Mouse (Mus musculus) liver, adult 2 months (tissue): Measurements from ENCODE around the gene Stoml2. TPM values are rescaled to one million over a fixed set of nuclear protein-coding genes. Genes with fewer than 3 reads are reported as not detected.
A peak's percentile ranks its signal among the peaks of the same experiment; 100 is the strongest.
"Not testable (repeated sequence)": the region's sequence is repeated elsewhere in the genome, so short reads cannot be mapped to it uniquely, and the experiment has no call there.

Experiments used
- DNase-seq: peaks from one replicate; pipeline ENCODE4 v3.0.0-alpha.2; 2011; ENCODE audit warnings: low read depth, low spot score; ENCODE audit errors: extremely low read depth
- H3K27ac ChIP-seq: fragments of 200-500 bp; replicated peaks from 2 replicates; pipeline ENCODE4 v1.5.1; 2012; ENCODE audit warnings: low read depth, mild to moderate bottlenecking, control low read depth, inconsistent platforms, low read length; ENCODE audit not compliant: insufficient read depth
- H3K27me3 ChIP-seq: fragments of 200-500 bp; 2 replicates; pipeline ENCODE4 v1.6.1; 2012; ENCODE audit warnings: mild to moderate bottlenecking, moderate library complexity, low read length, inconsistent platforms; ENCODE audit not compliant: control insufficient read depth, insufficient read depth
- H3K36me3 ChIP-seq: fragments of 200-500 bp; 2 replicates; pipeline ENCODE4 v1.6.1; 2012; ENCODE audit warnings: low read length, inconsistent platforms; ENCODE audit not compliant: control insufficient read depth, insufficient read depth
- H3K4me1 ChIP-seq: fragments of 200-500 bp; 2 replicates; pipeline ENCODE4 v1.6.1; 2011; ENCODE audit warnings: low read length; ENCODE audit not compliant: control insufficient read depth, insufficient read depth
- H3K4me3 ChIP-seq: fragments of 200-500 bp; 2 replicates; pipeline ENCODE4 v1.5.1; 2011; ENCODE audit warnings: low read depth, mild to moderate bottlenecking, control low read depth, low read length, moderate library complexity; ENCODE audit not compliant: insufficient read depth
- H3K79me2 ChIP-seq: fragments of 200-500 bp; 2 replicates; pipeline ENCODE4 v1.6.1; 2012; ENCODE audit warnings: inconsistent platforms, mild to moderate bottlenecking, low read length, moderate library complexity; ENCODE audit not compliant: control insufficient read depth, insufficient read depth
- H3K9ac ChIP-seq: fragments of 200-500 bp; 2 replicates; pipeline ENCODE4 v1.6.1; 2012; ENCODE audit warnings: low read depth, mild to moderate bottlenecking, control low read depth, inconsistent platforms, low read length
- CTCF ChIP-seq: fragments of 200-500 bp; IDR thresholded peaks from 2 replicates; pipeline ENCODE4 v1.5.1; 2011; ENCODE audit warnings: low read depth, low read length, control low read depth
- POLR2A ChIP-seq: fragments of 200-500 bp; IDR thresholded peaks from 2 replicates; pipeline ENCODE4 v1.6.1; 2011; ENCODE audit warnings: low read length, control low read depth; ENCODE audit not compliant: insufficient read depth; ENCODE audit errors: extremely low read depth
- WGBS: fragments of 180-500 bp; shearing (Covaris S2); methylation state at CpG from one replicate; pipeline ENCODE4 v1.1.7; 2018; 5-methylcytosine and 5-hydroxymethylcytosine counted together
- polyA plus RNA-seq: library from polyadenylated mRNA; depleted of rRNA; stranded (reverse); fragments of >200 nt; gene quantifications from 2 replicates; pipeline ENCODE4 v1.2.3, GENCODE M21; 2012; rRNA removed
- total RNA-seq: library from RNA; depleted of rRNA; stranded (reverse); fragments of >200 nt; gene quantifications from 2 replicates; pipeline ENCODE4 v1.2.3, GENCODE M21; 2014; rRNA removed

Gene Stoml2
- total and polyA plus RNA-seq, 2 experiments = 106 to 108 TPM

- peaks cover 11% of the 10 kb centered on the region; the same call in 1 of the 2 replicates for H3K4me1 ChIP-seq
- WGBS = under 1% methylated on average over 51 of the region's 51 CpGs
- H3K9ac ChIP-seq = peak overlapping the region; percentile 91
- peak overlapping the region; percentile 90 for H3K27ac ChIP-seq
- TF ChIP-seq CTCF = no peak
- no peak for TF ChIP-seq POLR2A
- H3K79me2 ChIP-seq = peaks cover 11% of the 10 kb centered on the region; the same call in 1 of the 2 replicates
- no peaks in the 10 kb centered on the region for H3K27me3 ChIP-seq
- peak; percentile 75 for DNase-seq
- H3K36me3 ChIP-seq = peaks cover 17% of the 10 kb centered on the region
- peak overlapping the region; percentile 83 for H3K4me3 ChIP-seq
Measured at GRCm38 (mm10) chr4:42999451-43000140, 31.9 kb downstream of the Stoml2 start.

- H3K36me3 ChIP-seq = peaks cover 33% of the 10 kb centered on the region
- 15% methylated on average over 2 of the region's 2 CpGs for WGBS
Measured at GRCm38 (mm10) chr4:42998022-42998421, 33.5 kb downstream of the Stoml2 start.

GRCm38 (mm10) chr4:42988296-42988695, 43.2 kb downstream of the Stoml2 start:
- Histone ChIP-seq H3K36me3 (peaks cover 92% of the 10 kb centered on the region), H3K27me3 (no peaks in the 10 kb centered on the region), H3K79me2 (no peaks in the 10 kb centered on the region; the same call in 1 of the 2 replicates), H3K4me1 (no peaks in the 10 kb centered on the region), H3K27ac (no peak overlapping the region), H3K9ac (no peak overlapping the region), H3K4me3 (no peak overlapping the region)
- DNase-seq = no peak
- 91% methylated on average over 1 of the region's 1 CpGs for WGBS
- TF ChIP-seq CTCF (no peak), POLR2A (no peak)

More at GRCm38 (mm10) chr4:42998022-42998421, 33.5 kb downstream of the Stoml2 start:
- Histone ChIP-seq H3K79me2 (peaks cover 11% of the 10 kb centered on the region; the same call in 1 of the 2 replicates), H3K4me3 (no peak overlapping the region), H3K27ac (no peak overlapping the region), H3K4me1 (peaks cover 11% of the 10 kb centered on the region; the same call in 1 of the 2 replicates), H3K9ac (no peak overlapping the region), H3K27me3 (no peaks in the 10 kb centered on the region)
- TF ChIP-seq CTCF (no peak), POLR2A (no peak)
- no peak for DNase-seq

GRCm38 (mm10) chr4:42980467-42980866, 51.0 kb downstream of the Stoml2 start:
- H3K36me3 ChIP-seq = peaks cover 60% of the 10 kb centered on the region
- not testable (repeated sequence) for DNase-seq, H3K9ac ChIP-seq, H3K4me1 ChIP-seq, H3K4me3 ChIP-seq, H3K27ac ChIP-seq, H3K27me3 ChIP-seq, H3K79me2 ChIP-seq
- 65% methylated on average over 8 of the region's 8 CpGs for WGBS

GRCm38 (mm10) chr4:42978062-42978461, 53.4 kb downstream of the Stoml2 start:
- Histone ChIP-seq H3K4me1 (no peaks in the 10 kb centered on the region), H3K9ac (no peak overlapping the region), H3K36me3 (peaks cover 37% of the 10 kb centered on the region), H3K4me3 (no peak overlapping the region), H3K27ac (no peak overlapping the region), H3K79me2 (no peaks in the 10 kb centered on the region), H3K27me3 (no peaks in the 10 kb centered on the region)
- DNase-seq = no peak
- TF ChIP-seq CTCF = 0 out of 2 replicates have a peak, but pooled peaks have one; percentile 9
- TF ChIP-seq POLR2A = no peak
- 87% methylated on average over 4 of the region's 4 CpGs for WGBS

Other genes starting within 250 kb of the Stoml2 start
- not detected in 2 replicates for gene Fam205a1, start 177.8 kb downstream of the Stoml2 start, total RNA-seq
- gene Fam205a1, start 177.8 kb downstream of the Stoml2 start, polyA plus RNA-seq = not detected in 2 replicates
- not detected in 2 replicates for gene Gm12394, start 174.9 kb downstream of the Stoml2 start, total RNA-seq
- not detected in 2 replicates for gene Gm12394, start 174.9 kb downstream of the Stoml2 start, polyA plus RNA-seq
- gene Fam205c, start 157.5 kb downstream of the Stoml2 start, total RNA-seq = not detected in 2 replicates
- not detected in 2 replicates for gene Fam205c, start 157.5 kb downstream of the Stoml2 start, polyA plus RNA-seq
- 0.18 and 0.20 TPM in 2 replicates for gene Phf24, start 115.0 kb downstream of the Stoml2 start, total RNA-seq
- 0.05 and 0.13 TPM in 2 replicates for gene Phf24, start 115.0 kb downstream of the Stoml2 start, polyA plus RNA-seq
- gene Dnajb5, start 81.9 kb downstream of the Stoml2 start, total RNA-seq = 0.83 and 1.7 TPM in 2 replicates
- gene Dnajb5, start 81.9 kb downstream of the Stoml2 start, polyA plus RNA-seq = 2.8 TPM in 2 replicates
- gene 1700022I11Rik, start 62.1 kb downstream of the Stoml2 start, total RNA-seq = not detected in 2 replicates
- not detected in 2 replicates for gene 1700022I11Rik, start 62.1 kb downstream of the Stoml2 start, polyA plus RNA-seq
- gene Vcp, start 31.2 kb downstream of the Stoml2 start, total RNA-seq = 182 and 216 TPM in 2 replicates
- gene Vcp, start 31.2 kb downstream of the Stoml2 start, polyA plus RNA-seq = 157 and 163 TPM in 2 replicates
- gene Fancg, start 21.2 kb downstream of the Stoml2 start, total RNA-seq = 1.2 and 2.1 TPM in 2 replicates
- gene Fancg, start 21.2 kb downstream of the Stoml2 start, polyA plus RNA-seq = 2.2 and 2.9 TPM in 2 replicates
- gene Pigo, start 5.9 kb downstream of the Stoml2 start, total RNA-seq = 6.9 and 7.2 TPM in 2 replicates
- 11.0 and 14.0 TPM in 2 replicates for gene Pigo, start 5.9 kb downstream of the Stoml2 start, polyA plus RNA-seq
- gene Fam214b, start 14.5 kb upstream of the Stoml2 start, total RNA-seq = 4.0 and 4.2 TPM in 2 replicates
- 6.2 and 7.7 TPM in 2 replicates for gene Fam214b, start 14.5 kb upstream of the Stoml2 start, polyA plus RNA-seq
- gene Unc13b, start 27.2 kb upstream of the Stoml2 start, total RNA-seq = 3.7 and 5.8 TPM in 2 replicates
- 0.75 and 2.6 TPM in 2 replicates for gene Unc13b, start 27.2 kb upstream of the Stoml2 start, polyA plus RNA-seq
- 0.13 and 0.28 TPM in 2 replicates for gene Atp8b5, start 235.4 kb upstream of the Stoml2 start, total RNA-seq
- gene Atp8b5, start 235.4 kb upstream of the Stoml2 start, polyA plus RNA-seq = 0.44 and 0.47 TPM in 2 replicates